Mouse (Mus musculus) forebrain, embryonic 16.5 days (tissue): ENCODE data around the gene Zbtb20. TPM values are rescaled to one million over a fixed set of nuclear protein-coding genes. Genes with fewer than 3 reads are reported as not detected.

Experiments
- ATAC-seq: fragments of 200-750 bp; cut with Nextera tagmentation; 2 replicates; pipeline ENCODE4 v1.8.0; 2017; ENCODE audit warnings: mild to moderate bottlenecking, moderate library complexity
- H3K27ac ChIP-seq: fragments of 300-500 bp; sonication (generic); 2 replicates; pipeline ENCODE4 v1.5.1; 2014; ENCODE audit warnings: low read length, control low read depth
- H3K27me3 ChIP-seq: fragments of 300-500 bp; sonication (generic); replicated peaks from 2 replicates; pipeline ENCODE4 v1.6.1; 2014; ENCODE audit warnings: low read length; ENCODE audit not compliant: control insufficient read depth, insufficient read depth
- H3K36me3 ChIP-seq: fragments of 300-500 bp; sonication (generic); 2 replicates; pipeline ENCODE4 v1.6.1; 2014; ENCODE audit not compliant: control insufficient read depth, insufficient read depth
- H3K4me1 ChIP-seq: fragments of 300-500 bp; sonication (generic); replicated peaks from 2 replicates; pipeline ENCODE4 v1.6.1; 2014; ENCODE audit warnings: low read length; ENCODE audit not compliant: control insufficient read depth, insufficient read depth
- H3K4me2 ChIP-seq: fragments of 300-500 bp; sonication (generic); 2 replicates; pipeline ENCODE4 v1.6.1; 2014; ENCODE audit warnings: mild to moderate bottlenecking, low read length, control low read depth
- H3K4me3 ChIP-seq: fragments of 300-500 bp; sonication (generic); replicated peaks from 2 replicates; pipeline ENCODE4 v1.5.1; 2014; ENCODE audit warnings: mild to moderate bottlenecking, low read length, control low read depth
- H3K9ac ChIP-seq: fragments of 300-500 bp; sonication (generic); replicated peaks from 2 replicates; pipeline ENCODE4 v1.6.1; 2014; ENCODE audit warnings: low read depth, low read length, control low read depth
- H3K9me3 ChIP-seq: fragments of 300-500 bp; sonication (generic); 2 replicates; pipeline ENCODE4 v1.6.1; 2016; ENCODE audit warnings: low read length; ENCODE audit not compliant: control insufficient read depth
- WGBS: fragments of 180-500 bp; shearing (Covaris S2); extraction: QIAGEN DNeasy Blood & Tissue Kit; methylation state at CpG from one replicate; pipeline ENCODE4 v1.1.7; 2014; 5-methylcytosine and 5-hydroxymethylcytosine counted together
- polyA plus RNA-seq: library from polyadenylated mRNA; unstranded; fragments of >200 nt; fragmentation: Nextera tagmentation; extraction: Ambion mirVana; gene quantifications from 2 replicates; pipeline ENCODE4 v1.2.1, GENCODE M21; 2015

Zbtb20 gene
- polyA plus RNA-seq, 1 experiment from 2014 or later, result 126 TPM

- ATAC-seq, result no peak
- no peak overlapping the region for H3K4me2 ChIP-seq
- H3K4me3 ChIP-seq, result no peak overlapping the region
- 92% methylated on average over 1 of the region's 1 CpGs for WGBS
- no peaks in the 10 kb centered on the region for H3K36me3 ChIP-seq
- H3K27me3 ChIP-seq, result no peaks in the 10 kb centered on the region
- no peaks in the 10 kb centered on the region for H3K4me1 ChIP-seq
- no peak overlapping the region for H3K27ac ChIP-seq
- no peak overlapping the region for H3K9ac ChIP-seq
- H3K9me3 ChIP-seq, result no peaks in the 10 kb centered on the region
Measured at GRCm38 (mm10) chr16:43181038-43181437, 305.4 kb downstream of the Zbtb20 start.

GRCm38 (mm10) chr16:43190390-43190789, 314.7 kb downstream of the Zbtb20 start:
- no peak overlapping the region for H3K27ac ChIP-seq
- WGBS, result 100% methylated on average over 1 of the region's 1 CpGs
- H3K27me3 ChIP-seq, result no peaks in the 10 kb centered on the region
- H3K9me3 ChIP-seq, result no peaks in the 10 kb centered on the region
- no peaks in the 10 kb centered on the region for H3K36me3 ChIP-seq
- peaks cover 12% of the 10 kb centered on the region for H3K4me1 ChIP-seq
- no peak overlapping the region for H3K4me2 ChIP-seq
- ATAC-seq, result no peak
- H3K4me3 ChIP-seq, result no peak overlapping the region
- H3K9ac ChIP-seq, result no peak overlapping the region

GRCm38 (mm10) chr16:43191060-43191850, 315.6 kb downstream of the Zbtb20 start:
- H3K4me3 ChIP-seq, result no peak overlapping the region
- no peaks in the 10 kb centered on the region for H3K9me3 ChIP-seq
- H3K9ac ChIP-seq, result no peak overlapping the region
- 82% methylated on average over 9 of the region's 9 CpGs for WGBS
- no peak overlapping the region for H3K27ac ChIP-seq
- ATAC-seq, result 0 out of 2 replicates have a peak, but pooled peaks have one; percentile 29
- H3K27me3 ChIP-seq, result no peaks in the 10 kb centered on the region
- H3K36me3 ChIP-seq, result no peaks in the 10 kb centered on the region
- peaks cover 12% of the 10 kb centered on the region for H3K4me1 ChIP-seq
- H3K4me2 ChIP-seq, result no peak overlapping the region

- Histone ChIP-seq H3K27ac (peak overlapping the region; percentile 68), H3K27me3 (no peaks in the 10 kb centered on the region), H3K9me3 (no peaks in the 10 kb centered on the region), H3K4me2 (peak overlapping the region; percentile 25), H3K9ac (no peak overlapping the region), H3K4me3 (no peak overlapping the region), H3K4me1 (peaks cover 12% of the 10 kb centered on the region), H3K36me3 (no peaks in the 10 kb centered on the region)
- ATAC-seq, result peak; percentile 89
- 31% methylated on average over 6 of the region's 6 CpGs for WGBS
Measured at GRCm38 (mm10) chr16:43193631-43194239, 318.1 kb downstream of the Zbtb20 start.

GRCm38 (mm10) chr16:43217336-43218006, 341.8 kb downstream of the Zbtb20 start:
- Histone ChIP-seq H3K9me3 (no peaks in the 10 kb centered on the region), H3K27me3 (no peaks in the 10 kb centered on the region), H3K4me1 (peaks cover 3% of the 10 kb centered on the region), H3K9ac (no peak overlapping the region), H3K4me3 (no peak overlapping the region), H3K4me2 (no peak overlapping the region), H3K27ac (no peak overlapping the region), H3K36me3 (no peaks in the 10 kb centered on the region)
- 86% methylated on average over 4 of the region's 4 CpGs for WGBS
- ATAC-seq, result no peak

- H3K27ac ChIP-seq, result no peak overlapping the region
- H3K4me2 ChIP-seq, result no peak overlapping the region
- no peak overlapping the region for H3K9ac ChIP-seq
- H3K36me3 ChIP-seq, result no peaks in the 10 kb centered on the region
- 93% methylated on average over 1 of the region's 1 CpGs for WGBS
- H3K27me3 ChIP-seq, result no peaks in the 10 kb centered on the region
- ATAC-seq, result no peak
- H3K4me1 ChIP-seq, result peaks cover 3% of the 10 kb centered on the region
- no peaks in the 10 kb centered on the region for H3K9me3 ChIP-seq
- no peak overlapping the region for H3K4me3 ChIP-seq
Measured at GRCm38 (mm10) chr16:43219367-43219766, 343.7 kb downstream of the Zbtb20 start.

DNA sequence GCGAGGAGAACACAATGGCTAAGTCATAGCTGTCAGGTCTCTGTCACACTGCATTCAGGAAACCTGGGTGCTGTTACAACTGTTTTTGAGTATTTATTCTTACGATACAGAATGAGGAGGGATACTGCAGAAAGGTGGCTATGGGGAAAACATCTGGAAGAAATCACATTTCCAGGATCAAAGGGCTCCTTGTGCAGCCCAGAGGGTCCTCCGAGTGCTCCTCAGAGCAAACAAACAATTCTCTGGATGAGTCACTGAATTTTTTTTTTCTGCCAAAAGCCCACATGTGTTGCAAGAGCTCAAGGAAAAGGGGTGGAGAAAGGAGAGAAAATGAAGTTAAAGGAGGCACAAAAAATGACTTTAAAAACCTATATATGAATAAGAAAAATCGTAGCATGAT, 345.6 kb downstream of the Zbtb20 start:
- no peaks in the 10 kb centered on the region for H3K36me3 ChIP-seq
- no peak overlapping the region for H3K4me3 ChIP-seq
- H3K9me3 ChIP-seq, result no peaks in the 10 kb centered on the region
- H3K4me1 ChIP-seq, result peaks cover 3% of the 10 kb centered on the region
- no peak for ATAC-seq
- no peak overlapping the region for H3K4me2 ChIP-seq
- H3K27ac ChIP-seq, result no peak overlapping the region
- no peak overlapping the region for H3K9ac ChIP-seq
- H3K27me3 ChIP-seq, result no peaks in the 10 kb centered on the region
- WGBS, result 76% methylated on average over 4 of the region's 4 CpGs

- WGBS, result 39% methylated on average over 4 of the region's 4 CpGs
- H3K36me3 ChIP-seq, result no peaks in the 10 kb centered on the region
- ATAC-seq, result no peak
- H3K9ac ChIP-seq, result no peak overlapping the region
- H3K27me3 ChIP-seq, result no peaks in the 10 kb centered on the region
- H3K4me1 ChIP-seq, result peaks cover 5% of the 10 kb centered on the region
- no peaks in the 10 kb centered on the region for H3K9me3 ChIP-seq
- H3K27ac ChIP-seq, result no peak overlapping the region
- no peak overlapping the region for H3K4me3 ChIP-seq
- no peak overlapping the region for H3K4me2 ChIP-seq
Measured at GRCm38 (mm10) chr16:43230253-43230652, 354.6 kb downstream of the Zbtb20 start.

GRCm38 (mm10) chr16:43234249-43234648, 358.6 kb downstream of the Zbtb20 start:
- no peak for ATAC-seq
- no peak overlapping the region for H3K27ac ChIP-seq
- H3K4me3 ChIP-seq, result no peak overlapping the region
- H3K9me3 ChIP-seq, result no peaks in the 10 kb centered on the region
- no peaks in the 10 kb centered on the region for H3K36me3 ChIP-seq
- no peaks in the 10 kb centered on the region for H3K27me3 ChIP-seq
- no peak overlapping the region for H3K9ac ChIP-seq
- H3K4me2 ChIP-seq, result no peak overlapping the region
- peaks cover 10% of the 10 kb centered on the region for H3K4me1 ChIP-seq
